Mouse (Mus musculus) embryonic fibroblast, embryonic 13.5 days (primary cell): ENCODE measurements around the gene Rlim.

Source experiments
- CTCF ChIP-seq: IDR thresholded peaks from 2 replicates; pipeline ENCODE4 v1.5.1; 2011; ENCODE audit warnings: mild to moderate bottlenecking, control low read depth, low read length, moderate library complexity, borderline replicate concordance; ENCODE audit not compliant: insufficient read depth
- POLR2A ChIP-seq: IDR thresholded peaks from 2 replicates; pipeline ENCODE4 v1.6.1; 2011; ENCODE audit warnings: low read depth, mild to moderate bottlenecking, control low read depth, low read length, moderate library complexity

GRCm38 (mm10) chrX:103984992-103985391, 3.9 kb upstream of the Rlim start:
- no peak for TF ChIP-seq POLR2A
- TF ChIP-seq CTCF = no peak
